Mouse (Mus musculus): ENCODE data around the gene Svopl.

The Svopl gene

DNA sequence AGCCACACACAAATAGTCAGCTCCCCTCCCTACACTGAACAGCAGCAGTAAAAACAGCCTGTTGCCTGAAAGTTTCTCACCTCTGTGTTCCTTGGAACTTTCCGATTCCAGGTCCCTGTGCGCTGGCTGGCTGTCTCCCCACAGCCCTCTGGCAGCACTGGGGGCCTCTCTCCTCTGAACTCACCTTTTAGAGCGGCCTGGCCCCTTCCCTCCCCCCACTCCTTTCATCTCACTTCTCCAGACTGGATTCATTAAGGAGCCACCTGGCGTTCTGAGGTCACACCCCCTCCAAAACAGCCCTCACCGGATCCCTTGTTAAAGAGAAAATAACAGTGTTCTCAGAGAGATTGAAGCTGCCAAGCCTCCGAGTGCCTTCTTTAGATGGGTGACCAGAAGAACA is at the start of gene Svopl:
Gene Svopl, minus strand, starts transcription at position 159 of the 400 bp plus-strand sequence.
- no peak for DNase-seq (ENCODE audit: low read depth, low spot score)

- DNase-seq (ENCODE audit: low read depth, low spot score) = no peak
Observed at GRCm38 (mm10) chr6:38094701-38095100, 47.9 kb upstream of the Svopl start.

DNA sequence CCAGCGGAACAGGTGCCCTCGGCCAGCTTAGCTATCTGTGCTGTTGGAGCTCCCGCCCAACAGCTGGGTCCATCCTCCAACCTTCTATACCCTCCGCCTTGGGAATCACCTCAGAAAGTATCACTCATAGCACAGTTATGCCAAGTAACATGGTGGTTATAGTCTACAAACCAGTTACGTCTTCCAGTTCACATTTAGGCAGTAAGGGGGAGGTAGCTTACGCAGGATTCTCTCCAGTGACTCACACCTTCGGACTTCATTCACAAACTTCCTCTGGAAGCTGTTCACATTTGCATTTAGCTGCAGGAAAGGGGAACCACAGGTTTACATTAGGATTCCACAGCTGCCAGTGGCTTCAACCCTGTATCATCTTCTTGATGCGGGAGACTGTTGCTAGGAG is 45.7 kb upstream of the Svopl start:
- DNase-seq (ENCODE audit: low read depth, low spot score) = no peak

GRCm38 (mm10) chr6:38087242-38088026 is 40.6 kb upstream of the Svopl start:
- no peak for DNase-seq (ENCODE audit: low read depth, low spot score)

DNA sequence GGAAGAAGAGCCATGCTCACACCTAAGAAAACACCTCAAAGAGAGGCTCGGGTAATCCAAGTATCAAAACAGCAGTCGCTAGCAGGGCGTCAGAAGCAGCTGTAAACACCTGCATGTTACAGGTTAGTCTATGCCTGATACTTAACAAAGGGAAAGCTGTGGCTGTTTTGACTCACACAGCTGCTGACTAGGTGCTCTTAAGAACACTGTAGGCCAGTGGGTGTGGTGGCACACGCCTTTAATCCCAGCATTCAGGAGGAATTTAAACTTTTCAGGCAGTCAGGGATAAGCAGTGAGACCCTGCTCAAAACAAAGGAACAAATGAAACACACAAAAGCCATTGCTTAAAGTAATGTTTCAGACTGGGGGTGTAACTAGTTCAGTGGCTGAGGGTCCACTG is 36.4 kb upstream of the Svopl start:
- no peak for DNase-seq (ENCODE audit: low read depth, low spot score)

- no peak for DNase-seq (ENCODE audit: low read depth, low spot score)
Observed at GRCm38 (mm10) chr6:38081727-38082341, 35.0 kb upstream of the Svopl start.

GRCm38 (mm10) chr6:38080364-38080763 is 33.6 kb upstream of the Svopl start:
- no peak for DNase-seq (ENCODE audit: low read depth, low spot score)

GRCm38 (mm10) chr6:38073592-38073991 is 26.8 kb upstream of the Svopl start:
- no peak for DNase-seq (ENCODE audit: low read depth, low spot score)

DNA sequence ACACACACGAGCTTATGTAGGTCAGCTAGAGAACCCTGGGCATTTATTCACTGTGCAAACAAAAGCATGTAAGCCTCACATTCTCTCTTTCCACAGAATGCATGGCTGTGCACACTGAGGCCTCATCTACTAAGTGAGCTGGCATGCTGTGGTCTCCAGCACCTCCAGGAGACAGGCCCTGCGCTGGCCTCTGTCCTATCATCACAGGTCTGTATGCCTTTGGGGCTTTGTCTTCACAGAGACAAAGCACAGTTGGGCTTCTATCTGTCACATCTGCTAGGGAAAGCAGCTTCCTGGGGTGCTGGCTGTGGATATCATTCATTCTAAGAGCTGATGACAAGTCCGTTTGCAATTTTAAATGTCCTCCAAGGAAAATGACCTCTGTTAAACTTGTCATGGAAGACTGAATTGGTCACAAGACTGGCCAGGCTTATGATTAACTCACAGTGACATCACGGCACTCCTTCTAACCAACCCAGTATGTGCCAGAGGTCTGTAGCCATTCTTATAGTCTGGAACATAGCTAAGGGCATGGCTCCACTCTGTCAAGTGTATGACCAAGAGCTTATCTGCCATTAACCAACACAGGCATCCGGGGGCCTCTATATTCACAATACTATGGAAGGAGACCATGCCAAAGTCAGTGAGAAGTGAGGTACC is 25.5 kb upstream of the Svopl start:
- no peak for DNase-seq (ENCODE audit: low read depth, low spot score)

DNA sequence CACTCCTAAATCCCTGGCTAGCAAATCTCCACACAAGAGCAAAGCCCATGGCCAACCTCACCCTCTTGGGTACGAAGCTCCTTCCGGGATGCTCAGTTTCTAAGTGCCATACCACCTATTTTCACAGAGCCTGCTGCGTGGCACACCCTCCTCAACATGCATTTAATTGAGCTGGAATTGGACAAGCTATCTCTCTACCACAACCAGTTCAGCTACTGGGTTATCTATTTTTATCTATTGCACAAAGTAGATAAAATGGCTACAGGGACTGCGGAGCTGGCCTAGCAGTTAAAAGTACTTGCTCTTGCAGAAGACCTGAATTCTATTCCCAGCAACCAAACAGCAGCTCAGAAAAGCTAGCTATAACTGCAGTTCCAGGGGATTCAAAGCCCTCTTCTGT is 24.5 kb upstream of the Svopl start:
- no peak for DNase-seq (ENCODE audit: low read depth, low spot score)

GRCm38 (mm10) chr6:38066215-38066614 is 19.4 kb upstream of the Svopl start:
- DNase-seq (ENCODE audit: low read depth, low spot score) = peak; percentile 40

GRCm38 (mm10) chr6:38065501-38066122 is 18.8 kb upstream of the Svopl start:
- DNase-seq (ENCODE audit: low read depth, low spot score) = no peak

DNA sequence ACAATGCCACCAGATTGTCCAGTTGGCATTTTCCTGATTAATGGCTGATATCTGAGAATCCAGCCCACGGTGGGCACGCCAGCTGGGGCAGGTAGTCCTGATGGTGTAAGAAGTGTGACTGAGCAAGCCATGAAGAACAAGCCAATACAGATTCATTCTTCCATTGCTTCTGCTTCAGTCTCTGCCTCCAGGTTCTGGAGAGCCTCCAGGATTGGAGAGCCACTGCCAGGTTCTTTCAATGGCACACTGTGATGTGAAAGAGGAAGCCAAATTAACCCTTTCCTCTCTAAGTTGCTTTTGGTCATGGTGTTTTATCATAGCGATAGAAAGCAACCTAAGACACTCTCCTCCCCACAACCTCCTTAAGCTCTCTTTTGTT is 18.3 kb upstream of the Svopl start:
- DNase-seq (ENCODE audit: low read depth, low spot score) = no peak

DNA sequence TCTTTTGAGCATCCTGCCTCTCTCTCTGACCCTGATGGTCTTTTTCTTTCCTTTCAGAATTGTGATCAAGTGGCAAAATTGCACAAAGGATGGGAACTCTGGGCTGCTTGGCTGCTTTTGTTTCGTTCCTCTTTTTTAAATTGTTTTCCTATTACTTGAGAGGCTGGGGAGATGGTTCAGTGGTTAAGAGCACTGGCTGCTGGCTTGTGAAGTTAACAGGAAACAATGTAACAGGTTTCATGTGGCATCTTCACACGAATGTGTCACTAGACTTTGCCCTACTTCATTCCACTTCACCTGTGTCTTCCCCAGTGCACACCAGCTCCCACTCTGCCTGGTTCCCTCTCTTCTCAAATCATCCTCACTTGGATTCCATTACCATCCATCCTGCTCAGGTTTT is 17.8 kb upstream of the Svopl start:
- no peak for DNase-seq (ENCODE audit: low read depth, low spot score)

- DNase-seq (ENCODE audit: low read depth, low spot score) = no peak
Observed at GRCm38 (mm10) chr6:38058805-38059204, 12.0 kb upstream of the Svopl start.

- no peak for DNase-seq (ENCODE audit: low read depth, low spot score)
Observed at GRCm38 (mm10) chr6:38055471-38056330, 8.9 kb upstream of the Svopl start.

GRCm38 (mm10) chr6:38049601-38050000 is 2.8 kb upstream of the Svopl start:
- no peak for DNase-seq (ENCODE audit: low read depth, low spot score)

DNA sequence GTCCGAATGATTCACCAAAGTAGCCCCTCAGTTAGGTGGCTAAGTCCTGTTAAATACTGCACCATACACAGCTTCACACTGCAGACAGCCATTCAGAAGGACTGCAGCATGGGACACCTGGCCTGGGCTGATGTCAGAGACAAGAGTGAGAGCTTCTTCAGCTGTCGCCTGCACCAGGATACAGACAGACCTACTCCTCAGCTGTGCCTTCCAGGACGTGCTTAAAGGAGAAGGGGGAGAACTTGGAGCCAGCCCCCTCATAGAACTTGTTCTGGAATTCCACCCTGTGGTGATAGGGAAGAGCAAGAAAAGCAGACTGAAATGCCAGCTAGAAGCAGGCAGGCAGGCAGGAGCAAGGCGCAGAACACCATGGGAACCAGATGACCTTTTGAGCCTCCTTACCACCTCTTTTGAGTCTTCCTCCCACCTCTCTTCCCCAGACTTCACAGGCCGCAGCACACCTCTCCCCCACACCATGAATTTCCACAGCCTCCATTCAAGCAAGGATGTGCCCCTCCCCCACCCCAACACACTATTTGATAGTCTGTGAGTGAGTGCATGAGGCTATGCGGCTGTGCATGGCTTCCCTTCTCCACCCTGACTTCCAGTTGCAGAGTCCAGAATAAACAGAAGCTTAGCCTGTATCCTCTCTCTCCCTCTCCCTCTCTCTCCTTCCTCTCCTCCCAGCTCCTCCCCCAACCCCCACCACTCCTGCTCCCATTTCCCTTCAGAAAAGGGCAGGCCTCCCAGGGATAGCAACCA is 2.2 kb upstream of the Svopl start:
- no peak for DNase-seq (ENCODE audit: low read depth, low spot score)

- DNase-seq (ENCODE audit: low read depth, low spot score) = no peak
Observed at GRCm38 (mm10) chr6:38048003-38048402, 1.2 kb upstream of the Svopl start.

DNA sequence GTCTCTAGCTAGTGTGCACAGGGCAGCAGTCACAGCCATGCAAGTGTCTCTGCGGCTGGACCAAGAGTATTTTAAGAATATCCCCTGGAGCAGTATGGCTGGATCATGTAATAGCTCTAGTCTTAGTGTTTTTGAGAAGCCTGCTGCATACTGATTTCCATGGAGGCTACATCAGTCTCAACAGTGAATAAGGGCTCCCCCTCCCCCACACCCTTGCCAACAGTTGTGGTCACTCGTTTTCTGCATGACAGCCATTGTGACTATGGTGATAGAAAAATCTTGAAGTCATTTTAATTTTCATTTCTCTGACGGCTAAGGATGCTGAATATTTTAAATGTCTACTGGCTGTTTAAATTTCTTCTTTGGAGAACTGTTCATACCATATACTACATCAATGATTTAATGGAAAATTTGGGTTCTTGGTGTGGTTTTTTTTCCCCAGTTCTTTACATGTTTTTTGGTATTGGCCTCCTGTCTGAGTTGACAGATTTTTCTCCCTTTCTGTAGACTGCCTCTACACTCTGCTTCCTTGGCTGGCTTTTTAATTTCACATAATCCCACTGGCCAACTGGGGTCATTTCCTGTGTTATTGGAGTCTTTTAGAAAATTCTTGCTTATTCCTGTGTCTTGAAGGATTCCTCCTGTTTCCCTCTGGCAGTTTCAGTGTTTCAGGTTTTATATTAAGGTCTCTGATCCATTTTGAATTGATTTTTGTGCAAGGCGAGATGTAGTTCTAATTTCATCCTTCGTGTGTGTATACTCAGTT is 13.8 kb downstream of the Svopl start:
- DNase-seq (ENCODE audit: low read depth, low spot score) = no peak

Data from WW6 (cell line).